Mouse (Mus musculus) thymus, postnatal 4 days (tissue): ENCODE data around the gene St6galnac5.
"Not testable (repeated sequence)": the region's sequence is repeated elsewhere in the genome, so short reads cannot be mapped to it uniquely, and the experiment has no call there.

ENCODE experiments used
- DNase-seq: peaks from one replicate; pipeline ENCODE4 v3.0.0; 2021

The St6galnac5 gene

DNA sequence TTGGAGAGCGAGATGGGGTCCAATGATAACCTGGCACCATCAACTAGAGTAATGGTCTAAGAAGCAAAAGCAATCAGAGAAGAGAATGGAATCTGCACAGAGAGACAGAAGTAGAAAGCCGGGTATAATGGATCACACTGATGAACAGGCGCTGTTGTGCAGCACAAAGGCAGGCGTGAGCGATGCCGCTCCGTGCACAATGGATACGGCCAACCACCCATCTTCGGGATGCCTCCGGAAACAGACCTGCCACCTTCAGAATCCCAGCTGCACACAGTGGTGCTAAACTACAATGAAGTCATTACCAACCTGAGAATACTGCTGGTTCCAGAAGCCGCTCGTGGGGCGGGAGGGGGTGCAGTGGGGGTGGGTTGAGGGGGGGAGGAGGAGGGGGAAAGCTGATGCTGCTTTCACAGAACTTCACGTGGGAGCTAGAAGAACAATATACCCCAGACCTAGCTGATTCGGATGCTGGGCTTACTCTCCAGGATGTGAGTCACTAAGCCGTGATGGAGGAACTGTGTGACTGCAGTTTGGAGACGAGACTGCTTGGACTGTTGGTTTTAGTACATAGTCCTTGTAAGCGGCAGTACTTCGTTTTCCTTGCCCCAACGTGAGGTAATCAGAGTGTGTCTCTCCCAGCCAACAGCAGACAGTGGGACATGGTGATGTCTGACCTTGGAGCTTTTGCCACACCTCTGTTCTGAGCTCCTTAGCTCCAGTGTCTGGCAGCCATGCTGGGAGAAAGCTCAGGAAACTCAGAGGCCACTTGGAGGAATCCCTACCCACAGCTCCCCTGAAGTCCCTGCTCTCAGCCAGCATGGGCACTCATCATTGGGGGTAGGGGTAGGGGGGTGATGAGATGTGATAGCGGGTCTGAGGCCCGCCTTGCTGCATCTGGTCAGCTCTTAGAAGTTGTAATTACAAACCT is 115.7 kb downstream of the St6galnac5 start:
- no peak for DNase-seq

- DNase-seq, result no peak
These were observed 120.1 kb downstream of the St6galnac5 start for GRCm38 (mm10) chr3:152861978-152862377.

GRCm38 (mm10) chr3:152861450-152861849 is 120.6 kb downstream of the St6galnac5 start:
- no peak for DNase-seq

DNA sequence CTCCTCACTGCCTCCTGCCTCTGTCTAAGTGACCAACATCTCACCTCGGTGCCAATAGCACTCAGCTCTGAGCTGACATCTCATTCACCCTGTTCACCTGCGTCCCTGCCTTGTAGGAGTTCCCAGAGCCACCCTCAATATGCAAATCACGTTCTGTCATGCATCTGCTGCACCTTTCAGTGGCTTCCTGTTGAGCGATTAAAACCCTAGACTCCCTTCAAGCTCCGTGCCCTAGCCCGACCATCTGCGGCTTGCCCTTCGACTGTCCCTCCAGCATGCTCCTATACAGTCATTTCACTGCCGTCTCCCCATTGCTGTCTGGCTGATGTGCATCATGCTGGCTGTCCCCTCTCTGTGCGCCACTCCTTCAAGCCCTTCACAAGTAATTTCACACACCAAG is 126.0 kb downstream of the St6galnac5 start:
- DNase-seq, result no peak

DNA sequence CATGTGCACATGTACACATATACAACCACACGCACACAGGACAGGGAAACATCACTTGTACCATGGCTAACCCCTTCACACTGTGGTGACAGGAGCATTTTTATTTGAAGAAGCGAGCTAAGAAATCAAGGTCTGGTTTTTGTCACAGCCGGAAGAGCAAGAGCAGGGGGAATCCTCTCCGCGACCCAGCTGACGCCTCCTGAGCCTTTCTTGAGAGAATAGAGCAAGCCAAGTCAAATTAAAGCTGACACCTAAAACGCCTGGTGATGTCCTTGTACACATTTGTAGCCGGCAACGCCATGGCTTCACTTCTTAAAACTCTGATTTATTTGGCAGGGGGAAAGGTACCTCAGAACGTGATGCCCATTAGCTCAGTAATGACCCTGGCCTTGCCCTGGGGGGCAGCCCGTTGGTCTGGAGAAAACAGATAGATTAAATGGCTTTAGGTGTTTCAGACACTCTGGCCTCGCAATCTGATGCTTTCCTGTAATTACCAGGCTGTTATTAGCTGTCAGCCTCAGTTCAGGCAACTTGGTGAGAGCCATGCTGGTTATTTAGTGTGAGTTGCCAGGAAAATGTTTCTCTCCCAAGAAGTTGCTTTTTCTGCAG is 126.9 kb downstream of the St6galnac5 start:
- no peak for DNase-seq

GRCm38 (mm10) chr3:152843925-152844324 is 138.1 kb downstream of the St6galnac5 start:
- DNase-seq, result no peak

GRCm38 (mm10) chr3:152842648-152843047 is 139.4 kb downstream of the St6galnac5 start:
- DNase-seq, result no peak

DNA sequence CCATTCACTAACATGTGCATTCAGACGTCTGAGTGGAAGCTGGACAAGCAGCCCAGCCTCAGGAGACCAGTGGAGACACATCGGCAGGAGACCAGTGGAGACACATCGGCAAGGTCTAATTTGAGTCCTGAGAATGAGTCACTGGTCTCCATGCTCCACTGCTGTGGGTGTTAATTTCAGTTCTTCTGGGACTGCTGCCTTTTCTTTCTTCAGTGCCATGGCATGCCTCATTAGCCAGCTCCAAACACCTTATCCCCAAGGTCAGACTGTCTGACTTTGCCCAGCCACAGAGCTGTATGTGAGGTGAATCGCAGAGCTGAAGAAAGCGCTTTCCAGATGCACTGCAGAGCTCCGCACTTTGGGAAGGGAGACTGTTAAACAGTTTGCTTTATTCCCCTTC is 140.8 kb downstream of the St6galnac5 start:
- DNase-seq, result no peak

- DNase-seq, result no peak
These were observed 144.1 kb downstream of the St6galnac5 start for GRCm38 (mm10) chr3:152837938-152838337.

- no peak for DNase-seq
These were observed 144.6 kb downstream of the St6galnac5 start for GRCm38 (mm10) chr3:152837407-152837806.

- DNase-seq, result no peak
These were observed 149.6 kb downstream of the St6galnac5 start for GRCm38 (mm10) chr3:152832436-152832835.

DNA sequence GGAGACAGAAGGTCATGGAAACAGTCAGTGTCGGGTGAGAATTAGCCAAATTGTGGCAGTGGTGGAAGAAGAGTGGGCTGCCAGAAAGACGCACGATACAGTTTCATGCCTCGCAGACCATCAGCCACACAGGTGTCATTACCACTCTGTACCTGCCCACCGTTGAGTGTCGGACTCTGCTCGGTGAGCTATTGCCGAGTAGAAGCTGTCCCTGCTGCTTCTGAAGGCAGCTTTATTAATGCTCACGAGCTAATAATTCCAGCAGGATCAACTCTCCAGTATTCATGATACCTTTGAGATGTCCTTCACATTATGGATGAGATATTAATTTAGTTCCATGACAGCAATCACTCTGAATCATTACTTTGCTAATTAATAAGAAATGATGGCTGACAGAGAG is 150.1 kb downstream of the St6galnac5 start:
- DNase-seq, result no peak

DNA sequence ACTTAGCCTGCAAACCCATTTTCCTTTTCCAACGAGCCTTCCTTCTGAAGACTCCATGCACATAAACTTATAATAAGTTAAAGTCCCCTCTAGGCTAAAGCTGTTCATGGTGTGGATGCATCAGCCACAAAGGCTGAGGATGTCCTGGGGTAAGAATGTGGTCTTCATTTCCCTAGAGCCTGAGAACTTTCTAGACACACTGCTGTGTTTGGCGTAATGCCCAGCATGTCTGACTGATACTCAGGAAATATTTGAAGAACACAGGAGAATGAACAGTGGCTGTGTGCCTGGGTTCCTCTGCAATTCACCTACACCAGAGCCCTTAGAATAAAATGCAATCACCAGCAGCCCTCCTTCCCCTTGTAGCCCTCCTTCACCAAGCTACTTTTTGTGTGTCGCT is 150.7 kb downstream of the St6galnac5 start:
- no peak for DNase-seq

GRCm38 (mm10) chr3:152821202-152821601 is 160.8 kb downstream of the St6galnac5 start:
- DNase-seq, result peak; percentile 73

DNA sequence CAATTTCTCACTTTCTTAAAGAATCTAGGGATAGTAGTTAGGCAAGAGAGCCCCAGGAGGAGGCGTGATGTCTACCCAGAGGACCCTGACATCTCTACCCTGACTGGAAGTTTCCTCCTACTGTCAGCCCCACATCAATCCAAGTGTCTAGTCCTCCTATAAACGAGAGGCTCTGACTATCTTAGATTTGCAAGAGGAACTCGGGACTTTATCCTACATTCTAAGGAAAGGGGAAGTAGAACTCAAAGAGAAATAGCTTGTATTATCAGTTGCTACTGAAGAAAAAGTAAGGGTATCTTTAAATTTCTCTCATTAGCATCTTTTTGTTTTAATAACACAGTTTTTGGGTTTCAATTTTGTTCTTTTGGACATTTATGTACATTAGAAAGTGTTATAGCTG is 161.6 kb downstream of the St6galnac5 start:
- DNase-seq, result no peak

DNA sequence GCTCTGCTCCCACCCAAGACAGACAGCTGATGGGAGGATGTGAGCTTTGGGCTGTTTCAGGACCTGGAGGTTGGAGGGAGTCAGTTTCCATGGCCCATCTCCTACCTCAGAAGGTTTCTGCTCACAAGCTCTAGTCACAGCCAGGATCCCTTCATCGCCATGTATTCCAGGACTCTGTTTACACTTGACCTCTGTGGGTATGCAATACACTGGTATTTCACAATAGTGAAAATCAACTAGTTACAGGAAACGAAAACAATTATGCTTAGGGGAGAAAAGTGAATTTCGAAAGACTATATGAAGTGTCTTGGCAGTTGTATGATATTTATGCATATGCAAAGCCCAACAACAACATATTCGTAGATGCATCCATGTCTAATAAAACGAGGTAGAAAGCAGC is 166.9 kb downstream of the St6galnac5 start:
- DNase-seq, result no peak

- no peak for DNase-seq
These were observed 168.1 kb downstream of the St6galnac5 start for GRCm38 (mm10) chr3:152813905-152814304.

GRCm38 (mm10) chr3:152799738-152800431 is 182.2 kb downstream of the St6galnac5 start:
- DNase-seq, result no peak

DNA sequence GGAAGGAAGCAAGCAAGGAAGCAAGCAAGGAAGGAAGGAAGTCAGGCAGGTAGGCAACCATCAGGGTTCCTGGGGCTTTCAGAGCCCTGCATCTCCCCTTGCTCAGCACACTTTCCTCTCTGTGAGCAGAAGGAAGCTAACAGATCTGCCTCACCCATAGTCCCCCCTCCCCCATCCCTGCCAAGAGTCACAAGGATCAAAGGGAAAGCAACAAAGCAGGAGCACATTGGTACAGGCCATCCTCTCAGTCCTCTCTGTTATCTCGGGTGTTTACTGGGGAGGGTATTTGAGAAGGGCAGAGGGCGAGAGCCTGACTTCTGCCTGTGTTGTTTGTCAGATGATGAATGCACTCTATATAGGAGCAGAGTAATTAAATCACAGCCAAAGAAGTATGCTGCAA is 184.7 kb downstream of the St6galnac5 start:
- DNase-seq, result no peak

DNA sequence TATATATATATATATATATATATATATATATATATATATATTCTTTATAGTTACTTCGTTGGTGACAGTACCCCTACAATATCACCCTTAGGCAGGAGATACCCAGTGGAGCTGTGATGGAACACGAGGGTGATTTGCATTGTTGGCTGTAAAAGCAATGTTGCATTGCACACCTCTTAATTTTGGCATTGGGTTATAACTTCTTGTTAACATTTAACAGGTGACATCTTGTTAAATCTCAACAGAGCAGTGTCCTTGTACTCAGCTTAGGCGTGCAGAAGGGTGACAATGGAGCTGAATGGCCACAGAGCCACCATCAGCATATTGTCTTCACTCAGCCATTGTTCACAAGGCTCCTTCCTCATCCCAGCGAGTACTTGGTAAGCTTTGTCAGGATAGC is 185.8 kb downstream of the St6galnac5 start:
- no peak for DNase-seq

- DNase-seq, result no peak
These were observed 189.0 kb downstream of the St6galnac5 start for GRCm38 (mm10) chr3:152793006-152793405.

- DNase-seq, result no peak
These were observed 189.4 kb downstream of the St6galnac5 start for GRCm38 (mm10) chr3:152792601-152793000.

- not testable (repeated sequence) for DNase-seq
These were observed 193.6 kb downstream of the St6galnac5 start for GRCm38 (mm10) chr3:152788301-152788953.
